Mouse (Mus musculus) embryonic fibroblast, embryonic 13.5 days (primary cell): ENCODE measurements around the gene Cic.

Experiments used
- CTCF ChIP-seq: IDR thresholded peaks from 2 replicates; pipeline ENCODE4 v1.5.1; 2011; ENCODE audit warnings: mild to moderate bottlenecking, control low read depth, low read length, moderate library complexity, borderline replicate concordance; ENCODE audit not compliant: insufficient read depth
- POLR2A ChIP-seq: IDR thresholded peaks from 2 replicates; pipeline ENCODE4 v1.6.1; 2011; ENCODE audit warnings: low read depth, mild to moderate bottlenecking, control low read depth, low read length, moderate library complexity

- no peak for TF ChIP-seq CTCF
- no peak for TF ChIP-seq POLR2A
Observed at GRCm38 (mm10) chr7:25294960-25295722, 27.6 kb downstream of the Cic start.
